Mouse (Mus musculus) CH12.LX (cell line): ENCODE results near the gene Efhd1.

ENCODE experiments used
- ELF1 ChIP-seq: IDR thresholded peaks from 2 replicates; pipeline ENCODE4 v1.6.1; 2014; ENCODE audit warnings: low read depth, mild to moderate bottlenecking, inconsistent platforms, low read length, improper control_type of control experiment
- HCFC1 ChIP-seq: IDR thresholded peaks from 2 replicates; pipeline ENCODE4 v1.6.1; 2012; ENCODE audit warnings: low read depth, mild to moderate bottlenecking, inconsistent platforms, low read length, improper control_type of control experiment
- RAD21 ChIP-seq: IDR thresholded peaks from 2 replicates; pipeline ENCODE4 v1.6.1; 2011; ENCODE audit warnings: low read depth, mild to moderate bottlenecking, low read length, improper control_type of control experiment, moderate library complexity

- TF ChIP-seq HCFC1 (no peak), RAD21 (no peak), ELF1 (no peak)
Observed at GRCm38 (mm10) chr1:87280281-87280680, 16.1 kb downstream of the Efhd1 start.
